Mouse (Mus musculus): ENCODE results near the gene Slc44a5. TPM values are rescaled to one million over a fixed set of nuclear protein-coding genes. Genes with fewer than 3 reads are reported as not detected.
"Not testable (repeated sequence)": the region's sequence is repeated elsewhere in the genome, so short reads cannot be mapped to it uniquely, and the experiment has no call there.

Slc44a5 gene
- total and polyA plus RNA-seq, 3 experiments = 0.14 to 0.25 TPM; not detected in 1

DNA sequence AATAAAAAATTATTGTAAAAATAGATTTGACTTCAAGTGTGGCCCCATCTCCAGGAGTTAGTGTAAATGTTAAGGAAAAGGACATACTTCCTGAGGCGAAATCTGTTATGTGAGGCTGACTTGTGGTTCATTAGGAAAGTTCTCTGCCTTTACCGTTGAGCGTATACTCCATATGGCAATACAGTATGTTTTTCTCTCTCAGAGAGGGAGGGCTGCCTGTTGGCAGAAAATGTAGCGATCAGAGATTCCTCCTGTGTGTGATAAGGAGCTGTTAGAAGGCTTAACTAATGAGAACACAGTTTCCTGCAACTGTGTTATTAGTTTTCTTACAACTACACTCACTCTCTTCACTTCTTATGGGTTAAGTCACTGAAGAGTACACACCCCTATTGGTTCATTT is 168.1 kb downstream of the Slc44a5 start:
- Histone ChIP-seq H3K9ac (ENCODE audit: low read depth, low read length) (no peak overlapping the region), H3K4me3 (no peak overlapping the region), H3K27ac (no peak overlapping the region), H3K4me1 (ENCODE audit: control insufficient read depth, insufficient read depth, low read length) (no peaks in the 10 kb centered on the region), H3K27me3 (ENCODE audit: control insufficient read depth, insufficient read depth, low read length) (no peaks in the 10 kb centered on the region), H3K79me2 (replicated peaks; ENCODE audit: control insufficient read depth, insufficient read depth, low read length) (no peaks in the 10 kb centered on the region), H3K36me3 (ENCODE audit: control insufficient read depth, insufficient read depth, low read length) (no peaks in the 10 kb centered on the region)
- no peak for DNase-seq
- intact Hi-C loops (cut with DNase I) = no loop called here
- 53% methylated on average over 4 of the region's 4 CpGs for WGBS
- TF ChIP-seq EP300 (IDR thresholded peaks at IDR 0.05; ENCODE audit: insufficient read depth, low read depth, low read length) = no peak
- no peak for TF ChIP-seq CTCF (IDR thresholded peaks at IDR 0.05)
- no peak for TF ChIP-seq POLR2A (IDR thresholded peaks at IDR 0.05; ENCODE audit: insufficient read depth, low read depth, low read length)

DNA sequence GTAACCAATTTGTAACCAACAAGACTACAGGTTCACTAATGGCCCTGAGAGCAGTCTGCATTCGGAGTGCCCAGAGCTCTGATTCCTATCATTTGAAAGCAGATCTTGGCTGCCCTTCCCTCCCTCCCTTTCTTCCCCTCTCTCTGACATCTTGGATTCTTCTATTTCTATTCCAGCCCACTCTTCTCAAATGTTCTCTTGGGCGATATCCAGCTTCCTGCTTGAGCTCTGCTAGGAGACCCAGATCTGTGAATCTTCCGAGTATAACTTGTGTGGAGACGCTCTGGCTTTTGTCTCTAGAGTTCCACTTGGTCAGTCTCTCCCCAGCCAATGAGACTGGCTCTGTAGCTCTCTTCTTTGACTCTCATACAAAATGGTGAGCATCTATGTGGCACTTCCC is 169.4 kb downstream of the Slc44a5 start:
- no peak for DNase-seq

GRCm38 (mm10) chr3:154145750-154146149 is 172.5 kb downstream of the Slc44a5 start:
- 72% methylated on average over 4 of the region's 4 CpGs for WGBS
- Histone ChIP-seq H3K4me1 (ENCODE audit: control insufficient read depth, insufficient read depth, low read length) (no peaks in the 10 kb centered on the region), H3K79me2 (replicated peaks; ENCODE audit: control insufficient read depth, insufficient read depth, low read length) (no peaks in the 10 kb centered on the region), H3K4me3 (no peak overlapping the region), H3K27ac (no peak overlapping the region), H3K36me3 (ENCODE audit: control insufficient read depth, insufficient read depth, low read length) (no peaks in the 10 kb centered on the region), H3K9ac (ENCODE audit: low read depth, low read length) (no peak overlapping the region), H3K27me3 (ENCODE audit: control insufficient read depth, insufficient read depth, low read length) (no peaks in the 10 kb centered on the region)
- intact Hi-C loops (cut with DNase I) = no loop called here
- no peak for TF ChIP-seq CTCF (IDR thresholded peaks at IDR 0.05)
- no peak for TF ChIP-seq EP300 (IDR thresholded peaks at IDR 0.05; ENCODE audit: insufficient read depth, low read depth, low read length)
- TF ChIP-seq POLR2A (IDR thresholded peaks at IDR 0.05; ENCODE audit: insufficient read depth, low read depth, low read length) = no peak
- no peak for DNase-seq

More for the DNA sequence above, 169.4 kb downstream of the Slc44a5 start:
- no peaks in the 10 kb centered on the region for H3K27me3 ChIP-seq (ENCODE audit: control insufficient read depth, insufficient read depth, low read length)
- H3K4me3 ChIP-seq = no peak overlapping the region
- no peak for TF ChIP-seq EP300 (IDR thresholded peaks at IDR 0.05; ENCODE audit: insufficient read depth, low read depth, low read length)
- no peak for TF ChIP-seq CTCF (IDR thresholded peaks at IDR 0.05)
- no peak for TF ChIP-seq POLR2A (IDR thresholded peaks at IDR 0.05; ENCODE audit: insufficient read depth, low read depth, low read length)
- intact Hi-C loops (cut with DNase I) = no loop called here
- 55% methylated on average over 4 of the region's 4 CpGs for WGBS
- H3K79me2 ChIP-seq (replicated peaks; ENCODE audit: control insufficient read depth, insufficient read depth, low read length) = no peaks in the 10 kb centered on the region
- no peaks in the 10 kb centered on the region for H3K4me1 ChIP-seq (ENCODE audit: control insufficient read depth, insufficient read depth, low read length)
- no peak overlapping the region for H3K27ac ChIP-seq
- H3K9ac ChIP-seq (ENCODE audit: low read depth, low read length) = no peak overlapping the region
- no peaks in the 10 kb centered on the region for H3K36me3 ChIP-seq (ENCODE audit: control insufficient read depth, insufficient read depth, low read length)

- intact Hi-C loops (cut with DNase I) = no loop called here
- H3K4me3 ChIP-seq = no peak overlapping the region
These were observed 176.5 kb downstream of the Slc44a5 start for GRCm38 (mm10) chr3:154149778-154150177.

GRCm38 (mm10) chr3:154153541-154153940 is 180.3 kb downstream of the Slc44a5 start:
- H3K27ac ChIP-seq; H3K36me3 ChIP-seq (ENCODE audit: control insufficient read depth, insufficient read depth, low read length); H3K9ac ChIP-seq (ENCODE audit: low read depth, low read length); H3K79me2 ChIP-seq (replicated peaks; ENCODE audit: control insufficient read depth, insufficient read depth, low read length); DNase-seq; intact Hi-C loops (cut with DNase I); H3K4me3 ChIP-seq; H3K4me1 ChIP-seq (ENCODE audit: control insufficient read depth, insufficient read depth, low read length); H3K27me3 ChIP-seq (ENCODE audit: control insufficient read depth, insufficient read depth, low read length): not testable (repeated sequence)
- 79% methylated on average over 3 of the region's 3 CpGs for WGBS

More at GRCm38 (mm10) chr3:154149778-154150177, 176.5 kb downstream of the Slc44a5 start:
- Histone ChIP-seq H3K27ac (no peak overlapping the region), H3K79me2 (replicated peaks; ENCODE audit: control insufficient read depth, insufficient read depth, low read length) (no peaks in the 10 kb centered on the region), H3K9ac (ENCODE audit: low read depth, low read length) (no peak overlapping the region), H3K36me3 (ENCODE audit: control insufficient read depth, insufficient read depth, low read length) (no peaks in the 10 kb centered on the region), H3K27me3 (ENCODE audit: control insufficient read depth, insufficient read depth, low read length) (no peaks in the 10 kb centered on the region), H3K4me1 (ENCODE audit: control insufficient read depth, insufficient read depth, low read length) (no peaks in the 10 kb centered on the region)
- TF ChIP-seq POLR2A (IDR thresholded peaks at IDR 0.05; ENCODE audit: insufficient read depth, low read depth, low read length) (no peak), CTCF (IDR thresholded peaks at IDR 0.05) (no peak)
- WGBS = 77% methylated on average over 4 of the region's 4 CpGs
- no peak for DNase-seq

DNA sequence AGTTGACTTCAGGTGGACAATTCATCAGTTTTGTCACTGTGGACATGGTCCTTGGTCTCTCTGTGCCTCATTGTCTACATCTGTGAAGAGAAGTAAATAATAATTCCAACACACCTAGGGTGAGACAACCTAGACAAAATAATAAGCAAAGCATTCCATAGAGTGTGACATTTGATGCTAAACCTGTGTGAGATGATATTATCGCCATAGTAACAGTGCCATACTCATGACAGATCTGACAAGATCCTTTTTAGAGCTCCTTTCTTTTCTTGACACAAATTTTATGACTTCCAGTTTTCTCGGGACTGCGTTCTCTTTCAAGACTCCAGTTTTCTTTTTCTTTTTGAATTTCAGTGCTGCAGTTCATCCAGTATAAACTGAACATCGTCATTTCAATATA is 192.6 kb downstream of the Slc44a5 start:
- Histone ChIP-seq H3K4me1 (ENCODE audit: control insufficient read depth, insufficient read depth, low read length) (no peaks in the 10 kb centered on the region), H3K27me3 (ENCODE audit: control insufficient read depth, insufficient read depth, low read length) (0 out of 2 replicates have a peak, but pooled peaks cover 1% of the 10 kb centered on the region), H3K27ac (no peak overlapping the region), H3K9ac (ENCODE audit: low read depth, low read length) (no peak overlapping the region), H3K36me3 (ENCODE audit: control insufficient read depth, insufficient read depth, low read length) (no peaks in the 10 kb centered on the region), H3K4me3 (no peak overlapping the region), H3K79me2 (replicated peaks; ENCODE audit: control insufficient read depth, insufficient read depth, low read length) (no peaks in the 10 kb centered on the region)
- DNase-seq = no peak
- intact Hi-C loops (cut with DNase I) = no loop called here
- 94% methylated on average over 4 of the region's 4 CpGs for WGBS
- TF ChIP-seq POLR2A (IDR thresholded peaks at IDR 0.05; ENCODE audit: insufficient read depth, low read depth, low read length) (no peak), EP300 (IDR thresholded peaks at IDR 0.05; ENCODE audit: insufficient read depth, low read depth, low read length) (no peak), CTCF (IDR thresholded peaks at IDR 0.05) (no peak)
